Mouse (Mus musculus) small intestine, adult 2 months (tissue): ENCODE data around the gene Arhgap42. TPM values are rescaled to one million over a fixed set of nuclear protein-coding genes. Genes with fewer than 3 reads are reported as not detected.

ENCODE experiments used
- H3K27ac ChIP-seq: fragments of 200-500 bp; 2 replicates; pipeline ENCODE4 v1.5.1; 2012; ENCODE audit warnings: low read depth, low read length, control low read depth, inconsistent platforms; ENCODE audit not compliant: insufficient read depth
- H3K27me3 ChIP-seq: fragments of 200-500 bp; 2 replicates; pipeline ENCODE4 v1.6.1; 2012; ENCODE audit warnings: mild to moderate bottlenecking, moderate library complexity, low read length, inconsistent platforms; ENCODE audit not compliant: control insufficient read depth, insufficient read depth
- H3K36me3 ChIP-seq: fragments of 200-500 bp; 2 replicates; pipeline ENCODE4 v1.6.1; 2012; ENCODE audit warnings: mild to moderate bottlenecking, low read length, control low read depth, inconsistent platforms; ENCODE audit not compliant: control insufficient read depth, insufficient read depth
- H3K4me1 ChIP-seq: fragments of 200-500 bp; 2 replicates; pipeline ENCODE4 v1.6.1; 2012; ENCODE audit warnings: low read length, inconsistent platforms, mixed read lengths; ENCODE audit not compliant: control insufficient read depth, insufficient read depth, insufficient read length
- H3K4me3 ChIP-seq: fragments of 200-500 bp; 2 replicates; pipeline ENCODE4 v1.5.1; 2012; ENCODE audit warnings: low read depth, mild to moderate bottlenecking, control low read depth, inconsistent platforms, low read length, moderate library complexity
- CTCF ChIP-seq: fragments of 200-500 bp; IDR thresholded peaks from 2 replicates; pipeline ENCODE4 v1.5.1; 2012; ENCODE audit warnings: low read depth, mild to moderate bottlenecking, control low read depth, inconsistent platforms, low read length, moderate library complexity, mixed read lengths; ENCODE audit not compliant: insufficient replicate concordance, insufficient read length; ENCODE audit errors: extremely low read depth
- POLR2A ChIP-seq: fragments of 200-500 bp; IDR thresholded peaks from 2 replicates; pipeline ENCODE4 v1.6.1; 2012; ENCODE audit warnings: low read depth, mild to moderate bottlenecking, control low read depth, inconsistent platforms, low read length, moderate library complexity
- WGBS: fragments of 180-500 bp; shearing (Covaris S2); methylation state at CpG from one replicate; pipeline ENCODE4 v1.1.7; 2018; 5-methylcytosine and 5-hydroxymethylcytosine counted together
- polyA plus RNA-seq: library from polyadenylated mRNA; depleted of rRNA; stranded (reverse); fragments of >200 nt; gene quantifications from 2 replicates; pipeline ENCODE4 v1.2.3, GENCODE M21; 2012

Arhgap42 gene
- polyA plus RNA-seq, 1 experiment: 39.2 TPM

DNA sequence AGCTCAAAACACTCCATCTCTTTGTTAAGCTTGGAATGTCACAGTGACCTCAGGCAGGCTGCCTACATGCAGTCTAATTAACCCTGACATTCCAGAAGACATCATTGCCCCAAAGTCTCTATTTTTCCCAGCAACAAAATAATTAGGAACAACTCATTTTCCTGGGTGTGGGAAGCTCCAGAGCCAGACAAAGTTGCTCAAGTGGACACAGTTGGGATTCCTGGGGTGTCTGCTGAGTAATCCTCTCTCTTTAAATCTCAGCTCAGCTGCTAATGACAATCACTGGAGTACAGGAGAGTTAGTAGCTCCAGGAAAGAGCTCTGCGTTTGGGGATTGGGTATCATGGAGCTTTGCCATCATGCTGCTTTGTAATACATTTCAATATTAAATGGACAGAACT lies 44.4 kb downstream of the Arhgap42 start:
- H3K27ac ChIP-seq: no peak overlapping the region
- WGBS: 82% methylated on average over 1 of the region's 1 CpGs
- TF ChIP-seq CTCF (no peak), POLR2A (no peak)

DNA sequence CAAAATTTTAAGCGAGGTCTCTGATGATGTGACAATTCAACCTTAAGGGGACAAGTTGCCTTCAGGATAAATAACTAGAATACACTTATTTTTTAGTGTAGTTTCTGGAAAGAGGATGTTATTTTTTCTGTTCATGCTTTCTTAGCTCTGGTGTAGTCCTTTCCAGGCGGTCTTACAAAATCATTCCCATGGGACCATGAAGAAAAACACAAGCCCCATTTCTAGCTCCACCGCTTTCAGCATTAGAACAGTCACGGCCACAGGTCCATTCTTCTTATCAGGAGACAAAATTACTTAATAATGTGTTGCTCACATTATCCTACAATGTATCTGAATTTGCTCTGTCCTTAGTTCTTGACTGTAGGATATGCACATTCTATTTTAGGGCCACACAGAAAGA lies 46.2 kb downstream of the Arhgap42 start:
- WGBS: 89% methylated on average over 4 of the region's 4 CpGs

More for the DNA sequence above, 44.4 kb downstream of the Arhgap42 start:
- Histone ChIP-seq H3K36me3 (no peaks in the 10 kb centered on the region), H3K4me3 (no peak overlapping the region), H3K4me1 (no peaks in the 10 kb centered on the region), H3K27me3 (no peaks in the 10 kb centered on the region)

DNA sequence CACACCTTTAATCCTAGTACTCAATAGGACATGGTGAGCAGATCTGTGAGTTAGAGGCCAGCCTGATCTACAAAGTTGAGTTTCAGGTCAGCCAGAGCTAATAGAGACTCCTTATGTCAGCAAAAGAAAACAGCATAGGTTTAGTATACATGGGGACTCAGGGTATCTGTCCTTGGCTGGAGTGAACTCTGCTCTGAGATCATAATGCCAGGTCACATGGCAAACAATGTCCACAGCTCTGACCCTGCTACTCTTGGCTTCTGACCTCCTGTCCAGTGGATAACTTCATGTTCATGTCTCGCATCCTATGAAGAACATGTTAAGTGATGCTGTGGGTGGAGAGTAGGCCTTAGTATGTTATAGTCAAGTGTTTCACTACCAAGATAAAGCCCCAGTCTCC lies 48.1 kb downstream of the Arhgap42 start:
- no peaks in the 10 kb centered on the region for H3K27me3 ChIP-seq
- no peak overlapping the region for H3K27ac ChIP-seq
- H3K4me1 ChIP-seq: no peaks in the 10 kb centered on the region
- WGBS: 81% methylated on average over 1 of the region's 1 CpGs
- H3K36me3 ChIP-seq: no peaks in the 10 kb centered on the region
- H3K4me3 ChIP-seq: no peak overlapping the region
- no peak for TF ChIP-seq POLR2A
- no peak for TF ChIP-seq CTCF

More for the DNA sequence above, 46.2 kb downstream of the Arhgap42 start:
- H3K27ac ChIP-seq: no peak overlapping the region
- no peaks in the 10 kb centered on the region for H3K36me3 ChIP-seq
- no peaks in the 10 kb centered on the region for H3K27me3 ChIP-seq
- TF ChIP-seq CTCF (no peak), POLR2A (no peak)
- H3K4me1 ChIP-seq: no peaks in the 10 kb centered on the region
- no peak overlapping the region for H3K4me3 ChIP-seq

DNA sequence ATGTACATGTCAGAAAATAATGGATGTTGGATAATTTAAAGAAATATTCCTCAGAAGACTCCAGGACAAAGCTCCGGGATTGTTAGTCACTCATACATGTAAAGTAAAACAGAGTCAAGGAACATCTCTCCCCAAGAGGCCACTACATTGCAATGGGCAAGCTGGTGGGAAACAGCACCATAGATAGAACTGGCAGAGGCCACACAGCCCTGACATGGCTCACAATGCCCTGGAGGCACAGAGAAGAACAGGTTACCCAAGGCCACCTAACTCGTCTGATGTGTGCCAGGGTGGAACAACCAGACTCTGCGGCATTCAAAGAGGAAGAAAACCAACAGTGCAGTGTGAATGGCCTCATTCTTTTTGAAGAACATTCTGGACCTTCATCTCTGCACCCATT lies 50.7 kb downstream of the Arhgap42 start:
- H3K4me3 ChIP-seq: no peak overlapping the region
- H3K27ac ChIP-seq: no peak overlapping the region
- H3K4me1 ChIP-seq: 0 out of 2 replicates have a peak, but pooled peaks cover 2% of the 10 kb centered on the region
- WGBS: 73% methylated on average over 3 of the region's 3 CpGs
- H3K27me3 ChIP-seq: no peaks in the 10 kb centered on the region
- no peaks in the 10 kb centered on the region for H3K36me3 ChIP-seq
- TF ChIP-seq POLR2A (no peak), CTCF (no peak)

DNA sequence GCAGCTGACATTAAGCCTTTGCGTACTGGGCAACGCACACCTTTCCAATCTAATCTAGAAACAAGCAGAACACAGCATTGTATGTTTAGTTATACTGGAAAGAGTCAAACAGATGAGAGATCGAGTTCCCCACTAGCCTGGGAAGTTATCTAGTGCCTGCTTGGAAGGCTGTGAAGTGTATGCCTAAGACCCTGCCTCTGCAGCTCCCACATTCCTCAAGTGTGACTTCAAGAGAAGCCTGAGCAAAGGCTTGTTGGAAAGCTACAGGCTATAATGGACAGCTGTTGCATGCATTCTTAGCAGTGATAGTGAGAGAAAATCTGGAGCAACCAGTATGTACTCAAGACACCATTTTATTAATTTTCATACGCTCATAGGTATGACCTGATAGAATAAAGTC lies 61.2 kb downstream of the Arhgap42 start:
- 81% methylated on average over 4 of the region's 4 CpGs for WGBS
- H3K36me3 ChIP-seq: 0 out of 2 replicates have a peak, but pooled peaks cover 1% of the 10 kb centered on the region
- peaks cover 7% of the 10 kb centered on the region; the same call in 1 of the 2 replicates for H3K4me1 ChIP-seq
- H3K4me3 ChIP-seq: no peak overlapping the region
- H3K27ac ChIP-seq: no peak overlapping the region
- no peaks in the 10 kb centered on the region for H3K27me3 ChIP-seq
- TF ChIP-seq POLR2A (no peak), CTCF (no peak)

DNA sequence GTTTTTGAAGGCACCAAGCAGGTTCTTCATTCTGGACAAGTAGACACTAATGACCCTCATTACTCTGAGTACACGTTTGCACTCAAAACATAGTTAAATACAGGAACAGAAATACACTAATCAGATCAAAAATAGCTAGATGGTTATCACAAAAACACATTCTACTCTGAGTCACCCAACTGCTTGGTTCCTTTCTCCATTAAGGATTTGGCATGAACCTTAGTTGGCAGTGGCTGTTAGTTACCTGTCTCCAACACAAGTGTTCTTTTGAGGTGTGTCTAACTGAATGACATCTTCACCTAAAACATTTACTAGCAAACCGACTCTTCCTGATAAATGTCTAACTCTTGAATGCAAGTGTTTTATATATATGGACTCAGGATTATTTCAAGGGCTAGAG lies 64.0 kb downstream of the Arhgap42 start:
- no peaks in the 10 kb centered on the region for H3K27me3 ChIP-seq

DNA sequence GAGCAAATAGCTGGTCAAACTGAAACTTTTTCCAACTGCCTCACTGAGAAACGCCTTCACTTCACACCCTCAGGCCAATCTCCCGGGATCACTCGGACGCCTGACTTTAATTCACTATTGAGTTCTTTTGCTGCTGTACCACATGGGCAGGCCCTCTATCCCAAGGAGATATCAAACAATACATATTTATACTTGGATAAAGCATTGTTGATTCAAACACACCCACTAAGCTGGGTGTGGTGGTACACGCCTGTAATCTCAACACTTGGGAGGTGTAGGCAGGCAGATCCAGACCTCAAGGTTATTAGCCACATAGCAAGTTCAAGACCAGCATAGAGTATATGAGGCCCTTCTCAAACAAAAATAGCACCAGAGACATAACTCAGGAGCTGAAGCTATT lies 64.7 kb downstream of the Arhgap42 start:
- no peak for TF ChIP-seq CTCF
- no peak for TF ChIP-seq POLR2A
- Histone ChIP-seq H3K4me1 (0 out of 2 replicates have a peak, but pooled peaks cover 3% of the 10 kb centered on the region), H3K27me3 (no peaks in the 10 kb centered on the region), H3K4me3 (no peak overlapping the region), H3K27ac (no peak overlapping the region), H3K36me3 (0 out of 2 replicates have a peak, but pooled peaks cover 1% of the 10 kb centered on the region)
- WGBS: 39% methylated on average over 5 of the region's 5 CpGs

More for the DNA sequence above, 64.0 kb downstream of the Arhgap42 start:
- 0 out of 2 replicates have a peak, but pooled peaks cover 3% of the 10 kb centered on the region for H3K4me1 ChIP-seq
- no peak overlapping the region for H3K4me3 ChIP-seq
- 40% methylated on average over 2 of the region's 2 CpGs for WGBS
- 0 out of 2 replicates have a peak, but pooled peaks cover 1% of the 10 kb centered on the region for H3K36me3 ChIP-seq
- TF ChIP-seq CTCF (no peak), POLR2A (no peak)
- H3K27ac ChIP-seq: no peak overlapping the region

DNA sequence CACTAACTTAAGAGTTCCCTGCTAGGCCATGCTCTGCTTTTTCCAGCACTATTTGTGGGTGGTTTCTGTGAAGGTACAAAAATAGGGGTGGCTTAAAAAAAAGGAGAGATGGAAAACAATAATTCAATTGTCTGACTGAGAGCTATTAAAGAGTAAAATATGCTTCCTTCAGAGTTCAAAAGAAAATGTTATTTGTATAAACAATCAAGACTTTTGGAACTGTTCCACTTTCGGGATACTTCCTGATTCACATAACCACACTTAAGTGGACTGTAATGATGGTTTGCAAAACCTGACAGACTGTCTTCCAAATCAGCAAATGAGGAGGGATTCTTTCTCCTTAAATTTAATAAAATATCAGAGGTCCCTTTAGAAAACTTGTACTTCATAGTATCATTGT lies 65.8 kb downstream of the Arhgap42 start:
- Histone ChIP-seq H3K4me3 (no peak overlapping the region), H3K27me3 (no peaks in the 10 kb centered on the region), H3K36me3 (0 out of 2 replicates have a peak, but pooled peaks cover 1% of the 10 kb centered on the region), H3K4me1 (0 out of 2 replicates have a peak, but pooled peaks cover 3% of the 10 kb centered on the region), H3K27ac (no peak overlapping the region)
- TF ChIP-seq POLR2A: no peak
- TF ChIP-seq CTCF: no peak
- 13% methylated on average over 1 of the region's 1 CpGs for WGBS
